Mouse (Mus musculus) ovary, adult 18-20 months (tissue): ENCODE measurements around the gene E330017A01Rik.

ENCODE experiments used
- DNase-seq: peaks from one replicate; pipeline ENCODE4 v3.0.0; 2022; ENCODE audit warnings: low spot score, mixed read lengths

The E330017A01Rik gene

GRCm38 (mm10) chr16:58662287-58662791 lies 23.8 kb upstream of the E330017A01Rik start:
- DNase-seq = no peak

DNA sequence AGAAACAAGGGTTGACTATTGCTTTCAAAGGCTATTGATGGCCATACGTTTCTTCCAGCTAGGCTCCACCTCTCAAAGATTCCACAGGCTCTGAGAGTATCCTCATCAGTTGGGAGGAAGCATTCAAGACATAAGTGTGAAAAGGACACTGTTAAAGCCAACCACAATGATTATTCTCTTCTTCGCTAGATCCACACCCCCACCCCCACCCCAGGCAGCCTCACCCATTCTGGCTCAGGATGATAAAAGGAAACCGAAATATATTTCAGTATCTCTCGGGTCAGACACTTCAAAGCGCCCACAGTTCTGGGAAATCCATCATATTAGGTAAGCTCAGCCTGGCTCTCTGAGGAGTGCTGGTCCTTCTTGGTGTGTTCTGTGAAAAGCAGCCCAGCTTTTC lies 23.3 kb upstream of the E330017A01Rik start:
- no peak for DNase-seq

DNA sequence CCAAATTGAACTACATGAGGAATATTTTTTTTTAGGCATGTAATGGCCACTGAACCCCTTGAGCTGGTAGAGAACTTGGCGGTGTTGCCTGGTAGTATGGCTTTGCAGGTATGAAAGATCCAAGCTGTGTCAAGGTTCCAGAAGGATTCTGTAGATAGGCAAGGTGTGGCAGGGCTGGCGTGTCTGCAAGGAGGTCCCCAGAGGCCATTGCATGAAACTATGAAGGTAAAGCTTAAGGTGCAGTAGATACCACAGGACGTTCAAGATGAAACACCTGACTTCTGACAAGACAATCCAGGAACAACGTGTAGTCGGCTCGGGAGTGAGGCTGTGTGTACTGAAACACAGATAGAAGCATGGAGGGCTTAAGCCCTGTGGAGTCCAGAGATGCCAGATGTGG lies 20.1 kb upstream of the E330017A01Rik start:
- no peak for DNase-seq

DNA sequence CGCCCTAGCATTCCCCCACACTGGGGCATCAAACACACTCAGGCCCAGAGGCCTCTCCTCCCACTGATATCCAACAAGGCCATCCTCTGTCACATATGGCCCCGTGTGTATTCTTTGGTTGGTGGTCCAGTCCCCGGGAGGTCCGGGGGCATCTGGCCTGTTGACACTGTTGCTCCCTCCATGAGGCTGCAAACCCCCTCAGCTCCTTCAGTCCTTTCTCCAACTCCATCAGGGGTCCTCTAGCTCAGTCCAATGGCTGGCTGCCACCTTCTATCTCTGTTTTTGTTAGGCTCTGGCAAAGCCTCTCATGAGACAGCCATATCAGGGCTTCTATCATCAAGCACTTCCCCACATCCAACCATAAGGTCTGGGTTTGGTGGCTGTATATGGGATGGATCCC lies 18.0 kb upstream of the E330017A01Rik start:
- no peak for DNase-seq

DNA sequence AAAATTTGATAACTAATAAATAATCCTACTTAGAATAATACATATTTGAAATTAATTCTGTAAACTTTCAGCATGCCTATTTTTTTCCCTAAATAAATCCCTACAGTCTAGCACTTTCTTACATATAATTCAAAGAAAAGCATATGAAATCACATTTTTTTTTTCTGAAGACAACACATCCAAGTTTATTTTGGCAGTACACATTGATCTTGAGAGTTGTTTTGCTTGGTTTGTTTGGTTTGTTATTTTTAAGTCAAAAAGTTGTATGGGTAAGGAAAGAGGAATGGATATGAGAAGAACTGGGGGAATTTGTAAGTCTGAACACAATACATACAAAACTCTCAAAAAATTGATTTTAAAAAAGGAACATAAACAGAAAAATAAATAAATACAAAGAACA lies 17.2 kb upstream of the E330017A01Rik start:
- no peak for DNase-seq

- no peak for DNase-seq
These were observed 11.4 kb upstream of the E330017A01Rik start for GRCm38 (mm10) chr16:58649979-58650378.

GRCm38 (mm10) chr16:58638016-58638415 lies 523 bp downstream of the E330017A01Rik start:
- no peak for DNase-seq

- no peak for DNase-seq
These were observed 1.1 kb downstream of the E330017A01Rik start for GRCm38 (mm10) chr16:58637448-58637847.

DNA sequence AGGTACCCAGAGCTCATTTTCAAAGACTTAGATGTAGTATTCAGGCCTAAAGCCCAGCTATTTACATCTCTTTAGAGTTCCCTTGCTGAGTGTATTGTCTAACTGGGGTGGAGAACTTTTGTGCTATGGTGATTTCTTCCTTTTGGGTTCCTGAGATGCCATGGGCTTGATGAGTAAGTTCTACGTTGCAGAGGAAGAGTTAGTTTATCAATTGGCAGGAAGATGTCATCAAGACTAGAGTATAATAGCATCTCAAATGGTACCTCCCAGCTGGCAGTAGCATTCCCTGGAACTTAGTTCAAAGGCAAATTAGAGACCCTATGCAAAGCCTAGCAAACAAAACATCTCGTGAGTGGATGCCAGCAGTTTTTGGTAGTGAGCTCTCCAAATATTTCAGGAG lies 2.7 kb downstream of the E330017A01Rik start:
- no peak for DNase-seq

DNA sequence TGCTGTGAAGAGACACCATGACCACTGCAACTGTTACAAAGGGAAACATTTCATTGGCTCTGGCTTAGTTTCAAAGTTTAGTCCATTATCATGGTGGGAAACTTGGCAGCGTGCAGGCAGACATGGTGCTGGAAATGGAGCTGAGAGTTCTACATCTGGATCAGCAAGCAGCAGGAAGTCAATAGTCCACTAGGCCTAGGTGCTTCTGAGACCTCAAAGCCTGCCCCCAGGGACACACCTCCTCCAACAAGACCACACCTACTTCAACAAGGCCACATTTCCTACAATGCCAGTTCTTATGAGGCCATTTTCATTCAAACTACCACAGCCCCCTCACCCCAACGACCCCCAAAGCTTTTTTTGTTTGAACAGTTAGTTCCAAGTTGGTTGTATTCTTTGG lies 8.8 kb downstream of the E330017A01Rik start:
- no peak for DNase-seq

- no peak for DNase-seq
These were observed 9.6 kb downstream of the E330017A01Rik start for GRCm38 (mm10) chr16:58628968-58629367.

DNA sequence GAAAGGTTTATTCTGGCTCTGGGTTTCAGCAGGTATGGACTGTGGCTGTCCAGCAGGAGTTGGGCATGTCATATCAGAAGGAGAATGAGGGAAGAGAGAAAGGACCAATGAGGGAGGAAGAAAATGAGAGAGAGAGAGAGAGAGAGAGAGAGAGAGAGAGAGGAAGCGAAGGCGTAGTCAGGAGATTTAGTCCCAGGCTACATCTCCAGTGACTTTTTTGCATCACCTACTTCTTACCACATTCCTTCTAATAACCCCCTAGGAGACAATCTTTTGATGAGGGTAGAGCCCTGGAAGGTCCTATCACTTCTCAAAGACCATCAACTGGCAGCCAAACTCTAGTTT lies 10.2 kb downstream of the E330017A01Rik start:
- DNase-seq = no peak

DNA sequence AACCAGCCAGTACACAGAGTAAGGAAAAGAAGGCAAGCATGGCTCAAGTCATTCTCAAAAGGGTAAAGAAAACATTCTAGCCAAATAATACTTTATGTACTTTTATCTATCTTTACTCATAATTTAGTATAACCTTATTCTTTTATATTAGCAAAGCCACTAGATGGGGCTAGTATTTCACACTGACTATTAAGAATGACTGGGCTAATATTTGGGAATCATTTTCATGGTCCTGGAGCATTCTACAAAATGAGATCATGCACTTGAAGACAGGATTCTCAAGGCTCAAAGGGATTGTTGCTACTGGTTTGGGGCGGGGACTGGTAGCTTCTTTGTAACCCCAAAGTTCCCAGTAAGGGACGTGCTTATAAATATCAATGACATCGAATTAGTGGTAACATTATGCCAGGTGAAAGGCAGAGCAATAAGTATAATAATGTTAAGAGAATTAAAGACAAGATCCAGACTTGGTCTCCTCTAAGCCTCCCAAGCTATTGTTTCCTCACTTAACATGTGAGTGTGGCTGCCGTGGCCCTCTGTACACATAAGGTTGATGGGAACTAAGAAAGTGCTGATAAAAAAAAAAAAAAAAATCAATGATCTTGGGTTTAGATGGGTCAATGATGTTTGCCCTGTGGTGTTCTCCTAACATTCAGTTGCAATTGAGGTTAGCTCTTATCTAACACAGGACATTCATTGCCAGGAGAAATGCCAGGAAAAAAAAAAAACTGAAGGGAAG lies 10.8 kb downstream of the E330017A01Rik start:
- no peak for DNase-seq

- no peak for DNase-seq
These were observed 14.6 kb downstream of the E330017A01Rik start for GRCm38 (mm10) chr16:58623944-58624343.

DNA sequence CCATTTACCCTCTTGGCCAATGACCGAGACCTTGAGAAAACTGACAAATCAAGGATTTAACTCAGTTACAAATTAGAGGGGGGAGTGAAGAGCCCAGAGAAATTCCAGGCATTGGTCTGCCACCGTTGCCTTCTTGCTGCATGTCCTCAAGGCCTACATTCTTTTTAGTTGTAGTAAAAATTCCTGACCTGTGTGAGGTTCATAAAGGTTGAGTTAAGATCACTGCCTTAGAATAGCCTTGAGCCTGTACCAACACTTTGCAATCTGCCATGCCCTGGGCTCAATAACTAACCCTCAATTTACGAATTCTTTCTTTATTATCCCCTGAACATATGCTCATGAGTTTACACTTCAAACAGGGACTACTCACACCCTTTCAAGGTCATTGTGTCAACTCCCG lies 15.4 kb downstream of the E330017A01Rik start:
- no peak for DNase-seq

DNA sequence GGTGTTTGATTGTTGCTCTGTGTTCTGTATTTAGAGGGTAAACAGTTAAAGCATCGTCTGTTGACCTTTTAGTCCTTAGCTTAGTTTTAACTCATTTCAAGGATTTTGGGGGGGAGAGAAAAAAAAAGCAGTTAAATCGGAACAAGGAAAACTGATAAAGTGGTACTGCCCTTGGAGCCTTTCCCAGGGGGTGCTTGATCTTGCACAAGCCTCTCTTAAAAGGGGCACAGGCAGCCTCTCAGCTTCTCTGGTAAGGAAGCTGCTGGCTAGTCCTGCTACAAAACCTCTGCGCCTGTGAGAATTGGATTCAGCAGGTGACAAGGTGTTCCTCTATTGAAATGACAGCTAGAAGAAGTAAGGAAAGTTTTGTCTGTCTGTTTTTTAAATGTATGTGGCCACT lies 16.2 kb downstream of the E330017A01Rik start:
- peak; percentile 9 for DNase-seq

DNA sequence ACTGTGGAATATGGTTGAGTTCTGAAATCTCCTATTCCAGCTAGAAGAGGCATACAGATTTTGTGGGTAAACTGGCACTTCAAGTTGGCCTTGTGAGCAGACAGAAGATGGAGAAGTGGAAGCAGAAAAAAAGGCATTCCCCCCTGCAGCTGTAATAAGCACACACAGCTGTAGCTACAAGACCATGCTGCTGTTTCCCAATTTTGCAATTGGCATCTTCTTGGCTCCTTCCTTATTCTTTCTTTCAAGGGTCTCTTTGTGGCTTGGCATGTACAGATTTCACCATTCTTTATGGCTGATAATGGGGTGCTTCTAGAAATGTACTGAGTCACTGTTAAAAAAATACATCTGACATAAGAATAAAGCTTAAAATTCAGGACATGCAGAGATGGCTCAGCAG lies 21.2 kb downstream of the E330017A01Rik start:
- no peak for DNase-seq

- no peak for DNase-seq
These were observed 21.7 kb downstream of the E330017A01Rik start, which contains the start of gene Gm813 for GRCm38 (mm10) chr16:58616878-58617277. TSS of gene Gm813 (minus strand) at chr16:58616978.

- no peak for DNase-seq
These were observed 25.6 kb downstream of the E330017A01Rik start for GRCm38 (mm10) chr16:58612969-58613368.

GRCm38 (mm10) chr16:58607101-58607500 lies 31.4 kb downstream of the E330017A01Rik start:
- DNase-seq = no peak

DNA sequence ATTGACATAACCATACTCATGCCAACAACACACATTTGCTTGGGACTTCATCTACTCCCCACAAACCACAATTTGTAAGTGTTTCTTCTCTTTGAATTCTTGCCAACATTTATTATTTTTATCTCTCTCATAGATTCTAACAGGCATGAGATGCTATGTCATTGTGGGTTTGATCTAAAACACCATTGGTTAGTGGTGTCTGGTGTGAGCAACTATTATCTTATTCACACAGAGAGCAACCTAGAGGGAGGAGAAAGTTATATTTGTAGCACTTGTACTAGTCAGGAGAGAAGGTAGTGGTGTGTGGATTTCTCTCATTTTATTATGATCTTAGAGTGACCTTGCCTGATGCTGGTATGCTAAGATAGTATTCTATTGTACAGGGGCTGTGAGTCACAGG lies 33.9 kb downstream of the E330017A01Rik start:
- no peak for DNase-seq

DNA sequence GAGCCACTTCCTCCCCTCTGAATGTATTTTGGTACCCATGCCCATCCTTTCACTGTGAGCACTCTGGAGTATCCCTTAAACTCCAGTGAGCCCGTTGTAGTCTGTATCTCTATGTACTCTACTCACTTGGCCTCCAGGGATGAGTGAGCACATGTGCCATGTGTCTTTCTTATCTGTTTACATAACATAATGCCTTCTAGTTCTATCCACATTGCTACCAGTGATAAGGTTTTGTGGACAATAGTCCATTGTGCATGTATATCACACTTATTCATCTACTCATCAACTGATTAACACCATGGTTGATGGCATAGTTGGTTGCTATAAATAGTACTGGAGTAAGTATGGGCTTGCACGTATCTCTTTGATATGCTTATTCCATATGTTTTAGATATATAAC lies 34.7 kb downstream of the E330017A01Rik start:
- no peak for DNase-seq

- no peak for DNase-seq
These were observed 37.7 kb downstream of the E330017A01Rik start for GRCm38 (mm10) chr16:58600846-58601245.

- DNase-seq = no peak
These were observed 47.2 kb downstream of the E330017A01Rik start for GRCm38 (mm10) chr16:58591299-58591698.
